Mouse (Mus musculus) cerebellum, adult 9-11 months (tissue): ENCODE measurements around the gene Eif3m.
"Not testable (repeated sequence)": the region's sequence is repeated elsewhere in the genome, so short reads cannot be mapped to it uniquely, and the experiment has no call there.

Experiments used
- DNase-seq: peaks from one replicate; pipeline ENCODE4 v3.0.0; 2022

The Eif3m gene

GRCm38 (mm10) chr2:105016967-105017287 lies at the start of gene Eif3m:
Gene Eif3m, minus strand, starts transcription at chr2:105017080.
- peak; percentile 94 for DNase-seq

- DNase-seq = no peak
Measured at GRCm38 (mm10) chr2:105062741-105063372, 46.0 kb upstream of the Eif3m start.

- no peak for DNase-seq
Measured at GRCm38 (mm10) chr2:105058577-105059116, 41.8 kb upstream of the Eif3m start.

- DNase-seq = no peak
Measured at GRCm38 (mm10) chr2:105055529-105055928, 38.6 kb upstream of the Eif3m start.

- DNase-seq = no peak
Measured at GRCm38 (mm10) chr2:105048301-105048700, 31.4 kb upstream of the Eif3m start.

GRCm38 (mm10) chr2:105043152-105043551 lies 26.3 kb upstream of the Eif3m start:
- DNase-seq = no peak

GRCm38 (mm10) chr2:105040859-105041258 lies 24.0 kb upstream of the Eif3m start:
- no peak for DNase-seq

GRCm38 (mm10) chr2:105038879-105039278 lies 22.0 kb upstream of the Eif3m start:
- no peak for DNase-seq

GRCm38 (mm10) chr2:105037956-105038569 lies 21.2 kb upstream of the Eif3m start:
- no peak for DNase-seq

GRCm38 (mm10) chr2:105036401-105037070 lies 19.7 kb upstream of the Eif3m start:
- no peak for DNase-seq

GRCm38 (mm10) chr2:105035985-105036384 lies 19.1 kb upstream of the Eif3m start:
- DNase-seq = no peak

GRCm38 (mm10) chr2:105034084-105034483 lies 17.2 kb upstream of the Eif3m start:
- DNase-seq = no peak

- no peak for DNase-seq
Measured at GRCm38 (mm10) chr2:105030505-105030904, 13.6 kb upstream of the Eif3m start.

- no peak for DNase-seq
Measured at GRCm38 (mm10) chr2:105028806-105029205, 11.9 kb upstream of the Eif3m start.

GRCm38 (mm10) chr2:105026950-105027695 lies 10.2 kb upstream of the Eif3m start:
- no peak for DNase-seq

- DNase-seq = not testable (repeated sequence)
Measured at GRCm38 (mm10) chr2:105025610-105026009, 8.7 kb upstream of the Eif3m start.

GRCm38 (mm10) chr2:105023815-105024214 lies 6.9 kb upstream of the Eif3m start:
- DNase-seq = no peak

- DNase-seq = no peak
Measured at GRCm38 (mm10) chr2:105023031-105023615, 6.2 kb upstream of the Eif3m start.

GRCm38 (mm10) chr2:105021836-105022235 lies 5.0 kb upstream of the Eif3m start:
- DNase-seq = no peak

GRCm38 (mm10) chr2:105021256-105021655 lies 4.4 kb upstream of the Eif3m start:
- DNase-seq = no peak

GRCm38 (mm10) chr2:105019457-105019856 lies 2.6 kb upstream of the Eif3m start:
- DNase-seq = no peak

GRCm38 (mm10) chr2:105017802-105018201 lies 922 bp upstream of the Eif3m start:
- peak; percentile 23 for DNase-seq
